Mouse (Mus musculus): ENCODE measurements around the gene Vps36. TPM values are rescaled to one million over a fixed set of nuclear protein-coding genes. Genes with fewer than 3 reads are reported as not detected.

The Vps36 gene
- polyA plus RNA-seq, 1 experiment, result 29.2 TPM

DNA sequence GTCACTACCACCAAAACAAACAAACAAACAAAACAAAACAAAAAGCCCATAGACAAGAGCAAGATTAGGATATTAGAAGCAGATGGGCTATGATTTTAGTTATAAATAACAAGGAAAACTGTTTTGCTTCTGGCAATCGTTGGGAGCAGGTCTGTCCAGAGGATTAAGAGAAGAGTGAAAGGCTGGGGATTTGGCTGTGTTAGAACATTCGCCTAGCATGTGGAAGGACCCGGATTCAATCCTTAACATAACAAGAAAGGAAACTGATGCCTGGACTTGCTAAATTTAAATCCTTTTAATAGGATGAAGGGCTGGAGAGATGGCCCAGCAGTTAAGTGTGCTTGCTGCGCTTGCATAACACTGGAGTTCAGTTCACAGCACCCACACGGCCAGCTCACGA, 71.7 kb downstream of the Vps36 start:
- no peak for TF ChIP-seq CTCF (IDR thresholded peaks at IDR 0.05; ENCODE audit: borderline replicate concordance, extremely low read depth, insufficient read depth, insufficient read length)
- no peak for TF ChIP-seq POLR2A (IDR thresholded peaks at IDR 0.05; ENCODE audit: borderline replicate concordance, extremely low read depth, insufficient read depth, insufficient read length, poor library complexity, severe bottlenecking)
- DNase-seq (ENCODE audit: low read depth), result no peak

DNA sequence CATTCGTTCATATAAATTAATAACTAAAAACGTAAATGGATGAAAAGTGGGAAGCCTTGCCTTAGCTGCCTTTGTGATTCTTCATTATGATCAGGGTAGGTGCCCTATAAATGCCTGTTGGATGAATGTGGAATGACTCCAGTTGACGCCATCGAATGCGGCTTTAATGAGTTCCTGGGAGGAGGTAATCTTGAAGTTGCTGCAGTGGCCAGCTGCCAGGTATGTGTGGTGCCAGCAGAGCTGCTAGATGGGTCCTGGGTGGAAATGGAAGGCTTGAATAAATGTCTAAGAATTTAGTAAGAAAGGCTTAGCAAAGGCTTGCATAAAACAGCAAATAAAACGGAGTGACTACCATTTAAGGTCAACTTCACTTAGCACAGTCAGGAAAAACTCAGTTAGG, 72.2 kb downstream of the Vps36 start:
- DNase-seq (ENCODE audit: low read depth), result peak; percentile 54
- TF ChIP-seq CTCF (IDR thresholded peaks at IDR 0.05; ENCODE audit: borderline replicate concordance, extremely low read depth, insufficient read depth, insufficient read length) (no peak), POLR2A (IDR thresholded peaks at IDR 0.05; ENCODE audit: borderline replicate concordance, extremely low read depth, insufficient read depth, insufficient read length, poor library complexity, severe bottlenecking) (no peak)

DNA sequence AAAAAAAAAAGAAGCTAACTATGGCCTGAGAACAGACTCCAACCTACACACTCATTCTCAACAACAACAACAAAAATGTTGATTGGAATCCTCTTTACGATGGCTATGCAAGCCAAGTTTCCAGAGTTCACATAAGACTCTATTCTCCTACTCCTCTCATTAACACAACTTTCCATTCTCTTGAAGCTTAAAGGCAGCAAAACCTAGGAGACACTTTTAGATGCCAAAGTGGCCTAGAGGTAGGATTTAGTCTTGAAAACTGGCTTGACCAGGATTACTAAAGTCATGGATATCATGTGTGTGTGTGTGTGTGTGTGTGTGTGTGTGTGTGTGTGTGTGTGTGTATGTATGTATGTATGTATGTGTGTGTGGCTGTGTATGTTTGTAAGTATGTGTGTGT, 72.6 kb downstream of the Vps36 start:
- no peak for TF ChIP-seq POLR2A (IDR thresholded peaks at IDR 0.05; ENCODE audit: borderline replicate concordance, extremely low read depth, insufficient read depth, insufficient read length, poor library complexity, severe bottlenecking)
- TF ChIP-seq CTCF (IDR thresholded peaks at IDR 0.05; ENCODE audit: borderline replicate concordance, extremely low read depth, insufficient read depth, insufficient read length), result no peak
- DNase-seq (ENCODE audit: low read depth), result peak; percentile 21

DNA sequence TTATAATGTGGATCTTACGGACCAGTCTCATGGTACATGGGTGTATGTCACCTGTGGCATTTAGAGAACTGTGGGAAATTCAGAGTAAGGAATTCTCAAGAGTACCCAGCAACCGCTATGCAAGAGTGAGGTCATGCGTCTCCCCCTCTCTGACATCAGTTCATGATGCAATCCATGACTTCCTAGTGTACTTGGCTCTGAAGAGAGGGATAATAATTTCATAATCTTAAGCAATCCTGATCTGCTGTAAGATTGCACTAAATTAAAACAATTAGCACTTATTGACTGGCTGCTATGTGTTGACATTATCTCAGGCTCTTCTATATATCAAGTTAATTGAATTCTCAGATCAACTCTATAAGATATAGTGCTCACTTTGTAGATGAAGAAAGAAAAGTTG, 74.2 kb downstream of the Vps36 start:
- no peak for DNase-seq (ENCODE audit: low read depth)
- TF ChIP-seq CTCF (IDR thresholded peaks at IDR 0.05; ENCODE audit: borderline replicate concordance, extremely low read depth, insufficient read depth, insufficient read length), result no peak
- no peak for TF ChIP-seq POLR2A (IDR thresholded peaks at IDR 0.05; ENCODE audit: borderline replicate concordance, extremely low read depth, insufficient read depth, insufficient read length, poor library complexity, severe bottlenecking)

Other genes with a start within 250 kb of the Vps36 start
- not detected in 2 replicates for gene Defb13, start 246.0 kb upstream of the Vps36 start, polyA plus RNA-seq (2012; rRNA removed)
- gene Fam90a1a, start 234.1 kb upstream of the Vps36 start, polyA plus RNA-seq (2012; rRNA removed), result not detected in 2 replicates
- not detected in 2 replicates for gene Ccdc70, start 223.0 kb upstream of the Vps36 start, polyA plus RNA-seq (2012; rRNA removed)
- gene Atp7b, start 132.5 kb upstream of the Vps36 start, polyA plus RNA-seq (2012; rRNA removed), result 2.1 and 2.5 TPM in 2 replicates
- 10.0 and 14.8 TPM in 2 replicates for gene Alg11, start 132.1 kb upstream of the Vps36 start, polyA plus RNA-seq (2012; rRNA removed)
- 0.57 and 0.79 TPM in 2 replicates for gene Nek5, start 67.8 kb upstream of the Vps36 start, polyA plus RNA-seq (2012; rRNA removed)
- gene Nek3, start 26.4 kb upstream of the Vps36 start, polyA plus RNA-seq (2012; rRNA removed), result 7.6 and 7.7 TPM in 2 replicates
- 16.7 and 23.6 TPM in 2 replicates for gene Ckap2, start 7.0 kb upstream of the Vps36 start, polyA plus RNA-seq (2012; rRNA removed)
- gene Thsd1, start 34.5 kb downstream of the Vps36 start, polyA plus RNA-seq (2012; rRNA removed), result 7.3 and 8.8 TPM in 2 replicates
- 0.03 TPM in 1 of 2 replicates, not detected in the other for gene Tpte, start 90.6 kb downstream of the Vps36 start, polyA plus RNA-seq (2012; rRNA removed)
- 5.8 and 6.3 TPM in 2 replicates for gene Slc25a15, start 205.8 kb downstream of the Vps36 start, polyA plus RNA-seq (2012; rRNA removed)
- gene Mrps31, start 218.6 kb downstream of the Vps36 start, polyA plus RNA-seq (2012; rRNA removed), result 16.0 and 18.5 TPM in 2 replicates

Data from brain, embryonic 14.5 days (tissue).